Mouse (Mus musculus) forebrain, embryonic 13.5 days (tissue): ENCODE measurements around the gene Macrod2. TPM values are rescaled to one million over a fixed set of nuclear protein-coding genes. Genes with fewer than 3 reads are reported as not detected.

Source experiments
- ATAC-seq: fragments of 200-750 bp; cut with Nextera tagmentation; 2 replicates; pipeline ENCODE4 v1.8.0; 2017
- H3K27ac ChIP-seq: fragments of 300-500 bp; sonication (generic); 2 replicates; pipeline ENCODE4 v1.5.1; 2015; ENCODE audit warnings: inconsistent platforms, mild to moderate bottlenecking, moderate library complexity
- H3K27me3 ChIP-seq: fragments of 300-500 bp; sonication (generic); 2 replicates; pipeline ENCODE4 v1.6.1; 2015; ENCODE audit warnings: mild to moderate bottlenecking, inconsistent platforms
- H3K36me3 ChIP-seq: fragments of 300-500 bp; sonication (generic); 2 replicates; pipeline ENCODE4 v1.6.1; 2015; ENCODE audit warnings: mild to moderate bottlenecking, inconsistent platforms; ENCODE audit not compliant: poor library complexity, severe bottlenecking
- H3K4me1 ChIP-seq: fragments of 300-500 bp; sonication (generic); 2 replicates; pipeline ENCODE4 v1.6.1; 2015; ENCODE audit warnings: inconsistent platforms
- H3K4me2 ChIP-seq: fragments of 300-500 bp; sonication (generic); 2 replicates; pipeline ENCODE4 v1.6.1; 2015; ENCODE audit warnings: inconsistent platforms, mild to moderate bottlenecking, moderate library complexity
- H3K4me3 ChIP-seq: fragments of 300-500 bp; sonication (generic); 2 replicates; pipeline ENCODE4 v1.5.1; 2015; ENCODE audit warnings: mild to moderate bottlenecking, inconsistent platforms
- H3K9ac ChIP-seq: fragments of 300-500 bp; sonication (generic); 2 replicates; pipeline ENCODE4 v1.6.1; 2015; ENCODE audit warnings: mild to moderate bottlenecking, inconsistent platforms
- H3K9me3 ChIP-seq: fragments of 300-500 bp; sonication (generic); replicated peaks from 2 replicates; pipeline ENCODE4 v1.6.1; 2016; ENCODE audit warnings: inconsistent platforms
- WGBS: fragments of 180-500 bp; shearing (Covaris S2); methylation state at CpG from one replicate; pipeline ENCODE4 v1.1.7; 2015; 5-methylcytosine and 5-hydroxymethylcytosine counted together
- polyA plus RNA-seq: library from polyadenylated mRNA; unstranded; fragments of >200 nt; fragmentation: Nextera tagmentation; extraction: Ambion mirVana; gene quantifications from 2 replicates; pipeline ENCODE4 v1.2.1, GENCODE M21; 2015

Gene Macrod2
- polyA plus RNA-seq, 1 experiment from 2014 or later, result 73.5 TPM

DNA sequence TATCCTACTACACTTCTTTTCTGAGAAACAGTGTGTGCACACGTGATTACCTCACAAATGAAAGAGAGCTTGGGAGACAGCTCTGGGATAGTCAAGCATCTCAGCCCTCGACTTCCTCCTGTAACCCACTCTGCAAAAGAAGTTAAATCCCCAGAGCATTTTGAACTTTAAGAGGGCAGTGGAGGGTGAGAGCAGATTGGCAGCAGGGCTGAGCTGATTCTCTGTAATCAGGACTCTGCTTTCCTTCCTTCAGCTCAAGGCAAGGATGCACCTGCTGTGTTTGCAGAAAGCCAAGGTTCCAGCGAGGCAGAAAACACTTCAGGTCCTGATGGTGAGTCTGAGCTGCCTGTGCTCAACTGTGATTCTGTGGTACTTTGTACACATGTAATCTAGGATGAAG lies 1978.9 kb downstream of the Macrod2 start:
- Histone ChIP-seq H3K4me2 (no peak overlapping the region), H3K36me3 (no peaks in the 10 kb centered on the region), H3K27ac (no peak overlapping the region), H3K4me3 (no peak overlapping the region), H3K9me3 (no peaks in the 10 kb centered on the region), H3K4me1 (peaks cover 3% of the 10 kb centered on the region; the same call in 1 of the 2 replicates), H3K9ac (no peak overlapping the region), H3K27me3 (no peaks in the 10 kb centered on the region)
- 3% methylated on average over 3 of the region's 3 CpGs for WGBS
- no peak; the same call in 1 of the 2 replicates for ATAC-seq

DNA sequence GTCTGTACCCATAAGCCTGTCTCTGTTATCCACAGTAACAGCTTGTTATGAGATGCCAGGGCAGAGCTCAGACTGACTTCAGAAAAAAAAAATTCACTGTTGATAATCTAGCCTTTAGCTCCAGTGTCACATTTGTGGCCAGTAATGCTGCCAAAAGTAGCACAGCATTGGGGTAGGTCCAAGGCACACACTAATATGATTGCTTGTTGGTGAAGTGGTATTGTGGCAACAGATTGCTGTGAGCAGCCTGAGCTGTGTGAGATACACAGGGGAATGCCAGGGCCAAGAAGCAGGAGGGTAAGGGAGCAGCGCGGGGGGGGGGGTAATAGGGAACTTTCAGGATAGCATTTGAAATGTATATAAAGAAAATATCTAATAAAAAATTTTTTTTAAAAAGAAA lies 1985.5 kb downstream of the Macrod2 start:
- H3K4me3 ChIP-seq, result no peak overlapping the region
- H3K9ac ChIP-seq, result no peak overlapping the region
- 81% methylated on average over 2 of the region's 2 CpGs for WGBS
- no peak overlapping the region for H3K27ac ChIP-seq
- ATAC-seq, result peak; percentile 63; the same call in 1 of the 2 replicates
- no peaks in the 10 kb centered on the region for H3K9me3 ChIP-seq
- H3K4me2 ChIP-seq, result no peak overlapping the region
- no peaks in the 10 kb centered on the region for H3K27me3 ChIP-seq
- no peaks in the 10 kb centered on the region for H3K4me1 ChIP-seq
- no peaks in the 10 kb centered on the region for H3K36me3 ChIP-seq

GRCm38 (mm10) chr2:142381081-142381579 lies 1986.0 kb downstream of the Macrod2 start:
- no peak for ATAC-seq
- 91% methylated on average over 2 of the region's 2 CpGs for WGBS
- no peak overlapping the region for H3K27ac ChIP-seq

DNA sequence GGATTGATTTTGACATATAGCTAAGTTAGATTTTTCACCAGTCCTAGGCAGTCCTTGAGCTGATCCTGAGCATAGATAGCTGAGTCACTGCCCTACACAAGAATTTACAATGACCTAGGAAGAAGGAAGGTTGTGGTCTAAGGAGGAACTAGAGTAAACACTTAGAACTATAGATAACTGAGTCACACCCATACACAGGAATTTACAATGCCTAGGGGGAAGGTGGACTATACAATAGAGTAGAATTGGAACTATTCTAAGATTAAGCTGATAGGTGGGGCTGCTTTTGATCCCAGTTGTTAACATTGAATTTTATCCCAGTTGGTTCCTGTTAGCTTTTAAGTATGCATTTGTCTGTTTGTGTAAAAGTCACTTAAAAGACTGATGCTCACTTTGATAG lies 1998.4 kb downstream of the Macrod2 start:
- no peak for ATAC-seq
- Histone ChIP-seq H3K36me3 (no peaks in the 10 kb centered on the region), H3K4me3 (no peak overlapping the region), H3K4me1 (peaks cover 6% of the 10 kb centered on the region), H3K27ac (no peak overlapping the region), H3K9ac (no peak overlapping the region), H3K9me3 (no peaks in the 10 kb centered on the region), H3K27me3 (no peaks in the 10 kb centered on the region), H3K4me2 (no peak overlapping the region)

More at GRCm38 (mm10) chr2:142381081-142381579, 1986.0 kb downstream of the Macrod2 start:
- Histone ChIP-seq H3K36me3 (no peaks in the 10 kb centered on the region), H3K9ac (no peak overlapping the region), H3K4me2 (no peak overlapping the region), H3K4me1 (no peaks in the 10 kb centered on the region), H3K9me3 (no peaks in the 10 kb centered on the region), H3K27me3 (no peaks in the 10 kb centered on the region), H3K4me3 (no peak overlapping the region)

GRCm38 (mm10) chr2:142399490-142399889 lies 2004.4 kb downstream of the Macrod2 start:
- peaks cover 12% of the 10 kb centered on the region; the same call in 1 of the 2 replicates for H3K4me1 ChIP-seq
- no peaks in the 10 kb centered on the region for H3K27me3 ChIP-seq
- H3K9me3 ChIP-seq, result no peaks in the 10 kb centered on the region
- H3K4me3 ChIP-seq, result no peak overlapping the region
- H3K4me2 ChIP-seq, result no peak overlapping the region
- 77% methylated on average over 1 of the region's 1 CpGs for WGBS
- no peak overlapping the region for H3K27ac ChIP-seq
- no peak overlapping the region for H3K9ac ChIP-seq
- no peak for ATAC-seq
- no peaks in the 10 kb centered on the region for H3K36me3 ChIP-seq

DNA sequence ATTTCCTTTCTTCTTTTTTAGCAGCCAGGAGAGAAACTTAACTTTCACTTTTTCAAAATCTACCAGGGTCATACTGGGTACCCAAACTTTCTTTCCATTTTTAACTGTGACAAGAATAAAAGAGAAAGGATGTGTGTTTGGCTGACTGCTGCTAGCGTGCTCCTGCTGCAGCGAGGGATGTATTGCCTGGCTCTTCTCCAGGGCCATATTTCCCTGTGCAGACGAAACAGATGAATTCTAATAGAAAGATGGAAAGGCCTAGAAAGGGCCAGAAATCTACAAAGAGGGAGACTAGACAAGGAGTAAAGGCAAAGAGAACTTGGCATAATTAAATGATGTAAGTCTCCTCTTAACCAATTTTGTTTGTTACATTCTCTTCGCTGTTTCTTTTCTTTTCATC lies 2005.7 kb downstream of the Macrod2 start:
- H3K4me1 ChIP-seq, result peaks cover 12% of the 10 kb centered on the region; the same call in 1 of the 2 replicates
- no peaks in the 10 kb centered on the region for H3K36me3 ChIP-seq
- no peak overlapping the region for H3K9ac ChIP-seq
- H3K9me3 ChIP-seq, result no peaks in the 10 kb centered on the region
- H3K4me3 ChIP-seq, result no peak overlapping the region
- H3K27me3 ChIP-seq, result no peaks in the 10 kb centered on the region
- WGBS, result 77% methylated on average over 4 of the region's 4 CpGs
- no peak overlapping the region for H3K27ac ChIP-seq
- no peak for ATAC-seq
- no peak overlapping the region for H3K4me2 ChIP-seq

GRCm38 (mm10) chr2:142401359-142401758 lies 2006.2 kb downstream of the Macrod2 start:
- Histone ChIP-seq H3K27ac (no peak overlapping the region), H3K4me2 (no peak overlapping the region), H3K4me1 (peaks cover 12% of the 10 kb centered on the region; the same call in 1 of the 2 replicates), H3K36me3 (no peaks in the 10 kb centered on the region), H3K9ac (no peak overlapping the region), H3K9me3 (no peaks in the 10 kb centered on the region), H3K4me3 (no peak overlapping the region), H3K27me3 (no peaks in the 10 kb centered on the region)
- ATAC-seq, result no peak
- 89% methylated on average over 3 of the region's 3 CpGs for WGBS

DNA sequence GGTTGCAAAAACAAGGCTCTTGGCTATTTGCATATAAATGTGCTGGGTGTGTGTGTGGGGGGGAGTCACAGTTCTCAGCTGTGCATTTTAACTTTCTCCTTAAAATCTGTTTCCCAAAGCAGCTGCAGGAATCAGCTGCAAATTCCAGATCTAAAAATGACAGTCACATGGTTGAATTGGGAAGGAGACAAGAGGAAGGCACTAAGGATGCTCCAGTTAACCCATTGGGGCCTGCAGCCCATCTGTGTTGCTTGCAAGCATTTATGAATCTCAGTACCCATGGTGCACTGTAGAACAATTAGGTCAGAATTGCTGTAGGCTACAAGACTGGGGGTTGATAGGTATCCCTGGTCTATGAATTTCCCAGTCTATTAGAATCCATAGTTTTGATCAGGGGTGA lies 2008.3 kb downstream of the Macrod2 start:
- Histone ChIP-seq H3K4me1 (peaks cover 12% of the 10 kb centered on the region; the same call in 1 of the 2 replicates), H3K4me3 (no peak overlapping the region), H3K36me3 (no peaks in the 10 kb centered on the region), H3K4me2 (no peak overlapping the region), H3K27me3 (no peaks in the 10 kb centered on the region), H3K27ac (no peak overlapping the region), H3K9me3 (no peaks in the 10 kb centered on the region), H3K9ac (no peak overlapping the region)
- peak; percentile 50 for ATAC-seq

DNA sequence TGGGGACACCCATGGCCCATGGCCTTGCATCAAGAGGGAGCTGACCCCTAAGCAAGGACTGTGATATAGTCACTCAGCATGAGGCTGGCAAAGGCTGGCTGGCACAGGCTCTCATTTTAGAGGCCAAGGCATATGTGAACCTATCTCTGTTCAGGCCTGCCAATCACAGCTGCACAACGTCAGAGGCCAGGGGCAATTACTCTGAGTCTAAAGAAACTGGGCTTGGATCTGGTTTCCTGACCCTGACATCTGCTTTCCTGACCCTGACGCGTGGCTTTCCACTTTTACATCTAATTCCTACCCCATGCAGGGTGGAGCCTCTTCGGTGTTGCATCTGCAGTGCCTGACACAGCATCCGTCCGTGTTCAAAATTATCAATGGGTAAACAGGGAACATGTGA lies 2009.2 kb downstream of the Macrod2 start:
- 69% methylated on average over 6 of the region's 6 CpGs for WGBS

GRCm38 (mm10) chr2:142407341-142407740 lies 2012.2 kb downstream of the Macrod2 start:
- Histone ChIP-seq H3K4me2 (no peak overlapping the region), H3K4me3 (no peak overlapping the region), H3K9me3 (no peaks in the 10 kb centered on the region), H3K9ac (no peak overlapping the region), H3K27me3 (no peaks in the 10 kb centered on the region), H3K27ac (no peak overlapping the region), H3K36me3 (no peaks in the 10 kb centered on the region), H3K4me1 (peaks cover 12% of the 10 kb centered on the region; the same call in 1 of the 2 replicates)
- ATAC-seq, result no peak

More for the DNA sequence above, 2009.2 kb downstream of the Macrod2 start:
- Histone ChIP-seq H3K9ac (no peak overlapping the region), H3K27ac (no peak overlapping the region), H3K9me3 (no peaks in the 10 kb centered on the region), H3K36me3 (no peaks in the 10 kb centered on the region), H3K4me1 (peaks cover 12% of the 10 kb centered on the region; the same call in 1 of the 2 replicates), H3K27me3 (no peaks in the 10 kb centered on the region), H3K4me2 (no peak overlapping the region), H3K4me3 (no peak overlapping the region)
- ATAC-seq, result peak; percentile 42; the same call in 1 of the 2 replicates

DNA sequence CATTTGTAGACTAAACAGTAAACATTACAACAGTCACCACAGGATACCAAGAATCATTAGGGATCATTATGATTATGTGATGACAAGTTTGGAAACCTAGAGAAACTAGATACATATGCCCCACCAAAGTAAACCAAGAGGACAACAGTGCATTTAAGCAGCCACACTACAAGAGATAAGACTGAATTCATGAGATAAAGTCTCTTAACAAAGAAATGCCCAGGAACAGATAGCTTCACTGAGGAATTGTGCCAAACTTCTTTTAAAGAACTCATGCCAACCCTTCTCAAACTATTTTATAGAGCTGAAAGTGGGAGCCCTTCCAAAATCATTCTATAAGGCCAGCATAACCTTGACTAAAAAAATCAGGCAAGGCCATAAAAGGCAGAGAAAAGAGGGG lies 2015.0 kb downstream of the Macrod2 start:
- no peak for ATAC-seq
- H3K27me3 ChIP-seq, result no peaks in the 10 kb centered on the region
- H3K9me3 ChIP-seq, result no peaks in the 10 kb centered on the region
- no peak overlapping the region for H3K27ac ChIP-seq
- no peaks in the 10 kb centered on the region for H3K36me3 ChIP-seq
- no peak overlapping the region for H3K4me2 ChIP-seq
- no peak overlapping the region for H3K4me3 ChIP-seq
- H3K9ac ChIP-seq, result no peak overlapping the region
- H3K4me1 ChIP-seq, result no peaks in the 10 kb centered on the region

DNA sequence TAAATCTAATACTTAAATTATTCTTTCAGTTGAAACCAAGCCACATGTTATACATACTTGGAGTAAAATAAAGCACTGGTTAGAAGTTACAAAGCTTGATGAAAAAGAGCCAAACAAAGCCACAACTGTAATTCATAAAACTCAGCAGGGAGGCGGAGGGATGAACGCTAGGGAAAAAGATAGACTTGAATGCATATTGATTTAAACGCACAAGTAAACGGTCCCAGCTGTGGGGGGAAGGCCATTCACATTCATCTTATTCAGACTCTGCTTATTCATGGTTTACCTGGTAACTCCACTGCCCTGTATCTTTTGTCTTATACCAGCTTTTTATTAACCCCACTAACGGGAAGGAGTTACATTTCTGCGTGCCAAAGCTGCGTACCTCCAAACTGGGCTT lies 2038.0 kb downstream of the Macrod2 start:
- WGBS, result 47% methylated on average over 7 of the region's 7 CpGs
- H3K4me1 ChIP-seq, result peaks cover 7% of the 10 kb centered on the region
- no peak overlapping the region for H3K9ac ChIP-seq
- no peaks in the 10 kb centered on the region for H3K27me3 ChIP-seq
- H3K4me3 ChIP-seq, result no peak overlapping the region
- no peak for ATAC-seq
- H3K4me2 ChIP-seq, result no peak overlapping the region
- H3K36me3 ChIP-seq, result no peaks in the 10 kb centered on the region
- H3K27ac ChIP-seq, result no peak overlapping the region
- no peaks in the 10 kb centered on the region for H3K9me3 ChIP-seq

DNA sequence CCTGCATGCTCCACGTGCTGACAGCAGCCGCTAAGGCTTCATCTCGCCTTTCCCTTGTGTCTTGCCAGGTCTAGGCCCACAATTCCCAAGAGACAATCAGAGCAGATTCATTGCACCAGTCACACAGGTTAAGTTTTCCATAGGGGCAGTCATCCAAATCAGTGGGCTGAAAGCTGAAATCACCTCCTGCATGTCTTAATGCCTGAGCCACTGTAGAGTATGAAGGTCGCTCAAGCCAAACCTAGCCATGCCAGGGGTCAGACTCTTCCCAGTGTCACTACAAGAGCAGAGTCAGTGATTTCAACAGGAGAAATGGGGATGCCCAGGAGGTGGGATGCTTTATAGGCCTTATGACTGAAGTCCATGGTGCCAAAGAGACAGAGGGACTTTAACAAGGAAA lies 2039.6 kb downstream of the Macrod2 start:
- H3K9me3 ChIP-seq, result no peaks in the 10 kb centered on the region
- H3K9ac ChIP-seq, result no peak overlapping the region
- H3K27me3 ChIP-seq, result no peaks in the 10 kb centered on the region
- no peak for ATAC-seq
- no peak overlapping the region for H3K27ac ChIP-seq
- WGBS, result 89% methylated on average over 4 of the region's 4 CpGs
- no peaks in the 10 kb centered on the region for H3K36me3 ChIP-seq
- H3K4me3 ChIP-seq, result no peak overlapping the region
- H3K4me2 ChIP-seq, result no peak overlapping the region
- peaks cover 8% of the 10 kb centered on the region for H3K4me1 ChIP-seq
